Mouse (Mus musculus): ENCODE data around the gene Gm17949. TPM values are rescaled to one million over a fixed set of nuclear protein-coding genes. Genes with fewer than 3 reads are reported as not detected.

The Gm17949 gene
- under 1 TPM in 1 of 2 experiments, not detected in 1; 0.30 TPM for total RNA-seq (2021)

DNA sequence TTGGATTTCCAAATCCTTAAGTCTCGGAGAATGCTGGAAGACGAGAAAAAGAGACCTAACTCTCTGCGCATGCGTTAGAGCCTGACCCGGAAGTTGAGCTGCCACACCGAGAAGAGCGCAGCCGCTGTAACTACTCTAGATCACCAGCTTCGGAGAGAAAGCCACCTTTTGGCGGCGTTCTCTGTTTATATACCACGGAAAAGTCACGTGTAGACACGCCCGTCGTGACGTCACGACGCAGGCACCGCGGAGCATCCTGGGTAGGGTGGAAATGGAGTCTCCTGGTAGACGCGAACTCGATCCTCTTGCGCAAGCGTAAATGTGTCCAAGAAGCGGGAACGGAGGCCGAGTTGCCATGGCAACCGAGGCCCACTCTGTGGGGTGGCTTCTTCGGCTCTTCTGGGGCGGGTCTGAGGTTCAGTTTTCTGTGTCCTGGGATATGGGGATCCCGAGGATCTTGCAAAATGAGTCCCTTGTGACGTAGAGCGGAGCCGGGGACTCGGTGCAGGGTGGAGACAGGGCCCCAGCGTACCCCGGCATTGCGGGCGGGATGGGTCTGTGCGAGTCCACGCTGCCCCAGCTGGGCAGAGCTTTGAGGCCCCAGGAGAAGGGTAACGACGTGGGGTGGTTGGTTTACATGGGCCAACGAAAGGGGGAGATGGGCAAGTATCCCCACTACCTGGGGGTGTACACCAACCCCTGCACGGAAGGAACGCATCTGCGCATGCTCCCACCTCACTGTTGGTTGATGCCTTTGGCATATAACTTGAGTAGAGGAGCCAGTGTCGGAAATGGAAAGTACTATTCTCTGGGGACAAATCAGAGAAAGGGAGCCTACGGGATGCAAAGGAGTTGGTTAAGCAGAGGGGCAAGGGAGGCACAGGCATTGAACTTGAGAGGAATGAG is at the start of gene Gm17949, which contains the start of gene Gtf2f1:
TSS of gene Gm17949 (plus strand) at position 234 of the 906 bp plus-strand sequence.
TSS of gene Gtf2f1 (minus strand) at position 53 of the 906 bp plus-strand sequence.
- DNase-seq = peak; percentile 89 to 91

DNA sequence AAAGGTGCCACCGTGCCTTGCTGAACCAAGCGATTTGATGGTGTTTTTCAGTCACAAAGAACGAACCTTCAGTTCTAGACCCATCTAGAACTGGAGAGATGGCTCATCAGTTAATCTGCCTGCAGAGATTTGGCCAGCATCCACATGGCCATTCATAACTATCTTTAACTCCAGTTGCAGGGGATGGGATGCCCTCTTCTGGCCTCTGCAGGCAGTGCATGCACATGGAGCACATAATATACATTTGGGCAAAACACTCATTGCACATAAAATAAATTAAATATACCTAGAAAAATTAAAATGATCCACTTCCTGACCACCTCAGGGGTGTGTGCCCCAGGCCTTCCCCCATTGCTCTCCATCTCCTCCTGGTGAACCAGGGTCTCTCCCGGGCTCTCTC is 49.4 kb upstream of the Gm17949 start:
- no peak for DNase-seq

DNA sequence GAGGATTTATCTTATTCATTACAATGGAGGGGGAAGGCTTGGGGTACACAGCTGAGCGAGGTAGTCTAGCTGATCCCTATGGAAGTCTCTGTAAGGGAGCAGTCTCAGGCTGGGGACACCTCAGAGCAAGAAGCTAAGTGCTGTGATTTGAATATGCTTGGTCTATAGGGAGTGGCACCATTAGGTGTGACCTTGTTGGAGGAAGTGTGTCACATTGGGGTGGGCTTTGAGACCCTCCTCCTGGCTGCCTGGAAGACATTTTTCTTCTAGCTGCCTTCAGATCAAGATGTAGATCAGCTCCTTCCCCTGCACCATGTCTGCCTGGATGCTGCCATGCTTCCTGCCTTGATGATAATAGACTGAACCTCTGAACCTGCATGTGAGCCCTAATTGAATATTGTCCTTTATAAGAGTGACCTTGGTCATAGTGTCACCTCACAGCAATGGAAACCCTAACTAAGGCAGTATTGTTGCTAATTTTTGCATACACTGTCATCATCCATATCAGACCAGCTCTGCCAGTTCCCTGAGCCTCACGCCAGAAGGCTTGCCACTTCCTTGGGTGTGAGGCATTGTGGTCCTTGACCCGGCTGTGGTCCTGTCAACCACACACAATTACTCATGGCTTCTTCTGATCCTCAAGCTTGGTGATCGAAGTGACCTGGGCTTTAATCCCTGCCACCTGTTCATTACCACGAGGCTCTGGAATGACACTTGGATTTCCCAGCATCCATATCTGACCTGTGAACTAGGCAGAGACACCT is 48.4 kb upstream of the Gm17949 start:
- DNase-seq = no peak

DNA sequence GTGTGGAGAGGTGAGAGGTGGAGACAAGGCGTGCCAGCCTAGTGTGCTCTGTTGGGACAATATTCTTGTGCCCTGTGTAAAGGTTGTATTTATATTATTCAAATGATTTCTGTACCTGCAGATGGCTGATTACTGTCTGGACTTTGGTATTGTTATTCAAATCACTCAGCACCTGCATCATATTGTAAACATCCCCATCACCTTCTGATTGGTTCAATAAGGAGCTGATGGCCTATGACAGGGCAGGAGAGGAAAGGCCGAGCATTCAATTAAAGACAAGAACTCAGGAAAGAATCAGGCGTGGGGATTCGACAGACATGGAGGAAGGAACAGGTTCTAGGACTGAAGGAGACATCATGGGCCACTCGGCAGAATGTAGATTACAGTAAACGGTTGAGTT is 47.6 kb upstream of the Gm17949 start:
- DNase-seq = no peak

DNA sequence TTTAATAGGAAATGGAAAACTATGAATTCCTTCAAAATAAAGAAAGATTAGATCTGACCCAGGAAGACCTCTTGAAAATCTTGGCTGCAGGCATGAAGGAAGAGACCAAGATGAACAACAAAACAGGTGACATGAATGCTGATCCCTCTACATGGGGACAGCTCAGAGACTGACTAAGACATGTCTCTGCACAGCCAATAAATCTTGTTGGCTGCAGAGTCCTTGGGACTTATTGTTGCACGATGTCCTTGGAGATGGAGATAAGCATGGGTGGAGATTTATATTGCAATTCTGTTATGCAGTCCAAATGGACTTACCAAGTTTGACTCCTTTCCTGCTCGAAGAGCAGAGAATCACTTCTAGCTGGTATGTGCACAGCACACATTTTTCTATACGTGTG is 41.9 kb upstream of the Gm17949 start:
- DNase-seq = no peak

DNA sequence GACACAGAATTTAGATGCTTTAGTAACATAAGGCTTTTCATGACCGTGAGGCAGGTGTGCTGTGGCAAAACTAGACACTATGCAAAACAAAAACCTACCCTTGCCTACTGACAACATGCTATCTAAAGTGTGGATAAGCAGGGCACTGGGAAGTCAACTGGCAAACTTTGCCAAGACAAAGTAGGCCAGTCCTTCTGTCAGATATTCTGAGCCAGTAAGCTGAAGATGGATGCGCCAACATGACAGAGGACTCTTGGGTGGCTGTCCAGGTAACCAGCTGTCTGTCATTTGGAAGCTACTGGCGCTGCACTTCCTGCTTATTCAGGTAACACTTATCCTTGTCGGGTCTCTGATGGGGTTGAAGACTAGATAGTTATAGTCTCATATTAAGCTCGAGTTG is 41.2 kb upstream of the Gm17949 start:
- DNase-seq = no peak

DNA sequence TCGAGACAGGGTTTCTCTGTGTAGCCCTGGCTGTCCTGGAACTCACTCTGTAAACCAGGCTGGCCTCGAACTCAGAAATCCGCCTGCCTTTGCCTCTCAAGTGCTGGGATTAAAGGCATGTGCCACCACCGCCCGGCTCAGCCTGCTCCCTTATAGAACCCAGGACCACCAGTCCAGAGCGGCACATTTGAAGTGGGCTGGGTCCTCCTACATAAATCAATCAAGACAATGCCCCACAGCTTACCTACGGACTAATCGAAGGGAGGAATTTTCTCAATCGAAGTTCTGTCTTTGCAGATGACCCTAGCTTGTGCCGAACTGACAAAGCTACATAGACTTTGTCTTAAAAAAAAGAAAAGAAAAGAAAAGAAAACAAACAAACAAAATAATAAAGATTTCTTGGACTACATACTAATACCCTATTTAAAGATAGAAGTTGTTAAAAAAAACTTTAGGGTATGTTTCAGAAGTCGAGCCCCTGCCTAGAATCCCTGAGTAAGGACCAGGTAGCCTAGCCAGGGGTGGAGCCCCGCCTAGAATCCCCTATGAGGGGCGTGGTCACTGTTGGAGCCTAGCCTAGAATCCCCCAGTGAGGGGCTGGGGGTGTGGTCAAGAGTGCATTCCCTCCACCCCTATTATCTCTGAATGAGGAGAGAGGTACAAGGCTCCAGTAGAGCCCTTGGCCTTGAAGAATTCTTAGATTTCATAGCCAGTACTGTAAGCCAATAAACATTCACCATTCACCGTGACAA is 37.1 kb upstream of the Gm17949 start:
- no peak for DNase-seq

DNA sequence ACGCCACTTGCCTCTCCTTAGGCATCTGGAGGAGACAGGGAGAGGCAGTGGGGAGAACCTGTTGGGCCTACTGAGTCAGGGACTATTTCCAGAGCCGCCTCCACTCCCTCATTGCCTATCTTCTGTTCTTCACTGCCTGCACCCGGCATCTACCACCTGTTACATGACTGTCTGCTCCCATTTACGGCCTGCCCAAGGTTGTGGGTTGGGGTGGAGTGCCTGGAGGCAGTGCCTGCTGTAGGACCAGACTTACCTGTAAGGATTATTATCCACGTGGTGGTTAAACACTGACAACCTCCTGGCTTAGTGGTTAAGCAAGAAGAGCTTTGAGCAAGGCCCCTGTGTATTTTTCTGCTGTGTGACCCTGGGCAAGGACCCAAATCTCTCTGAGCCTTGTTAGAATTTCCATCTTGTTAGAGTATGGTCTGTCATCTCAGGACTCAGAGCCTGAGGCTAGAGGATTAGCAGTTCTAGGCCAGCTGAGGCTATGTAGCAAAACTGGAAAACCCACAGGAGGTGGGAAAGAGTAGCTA is 36.5 kb upstream of the Gm17949 start:
- DNase-seq = no peak

DNA sequence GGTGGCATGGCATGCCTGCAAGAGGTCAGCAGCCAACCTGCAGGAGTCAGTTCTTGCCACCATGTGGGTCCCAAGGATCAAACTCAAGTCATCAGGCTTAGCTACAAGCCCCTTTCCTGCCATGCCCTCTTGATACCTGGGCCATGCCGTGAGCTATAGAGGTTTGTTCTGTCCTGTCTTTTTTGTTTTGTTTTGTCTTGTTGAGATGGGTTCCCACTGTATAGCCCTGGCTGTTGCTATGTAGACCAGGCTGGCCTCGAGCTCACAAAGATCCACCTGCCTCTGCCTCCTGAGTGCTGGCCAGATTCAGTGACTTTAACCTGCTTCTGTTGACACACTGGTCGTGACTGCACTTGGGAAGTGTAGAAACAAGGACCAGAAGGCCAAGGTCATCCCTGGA is 35.9 kb upstream of the Gm17949 start:
- DNase-seq = no peak

DNA sequence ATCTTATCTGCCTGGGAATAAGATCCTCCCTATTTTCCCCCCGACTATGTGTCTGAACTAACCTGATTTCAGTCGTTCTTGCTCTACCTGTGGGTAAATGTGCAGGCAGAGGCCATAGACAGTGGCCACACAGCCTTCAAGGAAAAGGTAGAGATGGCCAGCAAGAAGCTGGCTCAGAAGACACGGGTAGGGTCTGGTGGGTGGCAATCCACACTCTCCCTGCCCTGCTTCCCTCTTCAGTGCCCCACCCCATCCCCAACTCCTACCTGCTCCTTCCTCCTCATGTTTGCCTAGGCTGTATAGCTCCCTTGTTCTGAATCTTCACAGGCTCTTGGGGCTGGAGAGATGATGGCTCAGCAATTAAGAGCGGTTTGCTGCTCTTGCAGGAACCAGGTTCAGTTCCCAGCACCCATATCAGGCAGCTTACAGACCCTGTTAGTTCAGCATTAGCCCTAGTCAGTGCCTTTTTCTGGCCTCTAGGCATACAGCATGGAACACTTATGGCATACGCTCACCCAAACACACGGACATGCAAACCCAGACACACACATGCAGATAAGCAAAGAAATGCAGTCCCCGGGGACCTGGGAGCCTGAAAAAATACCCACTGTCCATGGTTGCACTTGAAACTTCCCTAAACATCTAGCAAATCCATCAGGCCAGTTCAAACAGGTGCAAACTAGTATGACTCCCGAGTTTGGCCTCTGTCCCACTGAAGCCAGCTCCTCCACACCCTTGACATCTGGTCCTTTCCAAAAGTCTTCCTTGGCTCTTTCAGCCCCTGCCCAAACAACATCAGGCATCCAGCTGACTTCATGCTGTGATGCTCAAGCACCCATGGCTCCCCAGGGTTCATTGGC is 34.5 kb upstream of the Gm17949 start:
- no peak for DNase-seq

DNA sequence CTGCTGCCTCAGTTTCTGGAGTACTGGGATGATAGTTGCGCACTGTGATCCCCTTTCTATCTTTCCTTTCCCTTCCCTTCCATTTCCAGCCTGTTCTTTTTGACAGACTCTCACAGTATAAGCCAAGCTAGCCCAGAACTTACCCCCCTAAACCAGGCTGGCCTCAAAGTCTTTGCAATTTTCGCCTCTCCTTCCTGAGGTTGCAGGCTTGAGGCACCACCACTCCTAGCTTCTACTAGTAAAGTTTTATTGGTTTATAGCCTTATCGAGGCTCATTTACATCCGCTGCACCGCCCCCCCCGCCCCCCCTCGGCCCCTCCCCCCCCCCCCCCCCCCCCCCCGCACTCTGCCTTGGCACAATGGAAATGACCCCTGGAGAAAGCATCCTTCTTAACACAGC is 31.7 kb upstream of the Gm17949 start:
- no peak for DNase-seq

DNA sequence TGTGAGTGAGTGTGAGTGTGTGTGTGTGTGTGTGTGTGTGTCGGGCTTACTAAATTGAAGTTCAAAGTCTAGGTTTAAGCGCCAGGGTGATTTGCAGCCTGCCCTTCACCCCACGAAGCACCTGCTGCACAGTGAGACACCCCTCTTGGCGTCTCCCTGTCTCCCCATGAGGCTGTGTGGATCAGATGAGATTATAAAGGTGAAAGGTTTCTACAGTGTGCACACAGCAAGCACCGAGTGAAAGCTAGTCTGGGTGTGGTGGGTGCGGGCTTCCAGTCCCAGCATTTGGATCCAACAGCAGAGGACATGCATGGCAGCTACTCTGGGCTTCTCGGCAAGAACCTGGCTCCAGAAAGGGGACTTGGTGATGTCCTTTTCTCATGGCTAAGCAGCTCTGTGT is 30.2 kb upstream of the Gm17949 start:
- no peak for DNase-seq

DNA sequence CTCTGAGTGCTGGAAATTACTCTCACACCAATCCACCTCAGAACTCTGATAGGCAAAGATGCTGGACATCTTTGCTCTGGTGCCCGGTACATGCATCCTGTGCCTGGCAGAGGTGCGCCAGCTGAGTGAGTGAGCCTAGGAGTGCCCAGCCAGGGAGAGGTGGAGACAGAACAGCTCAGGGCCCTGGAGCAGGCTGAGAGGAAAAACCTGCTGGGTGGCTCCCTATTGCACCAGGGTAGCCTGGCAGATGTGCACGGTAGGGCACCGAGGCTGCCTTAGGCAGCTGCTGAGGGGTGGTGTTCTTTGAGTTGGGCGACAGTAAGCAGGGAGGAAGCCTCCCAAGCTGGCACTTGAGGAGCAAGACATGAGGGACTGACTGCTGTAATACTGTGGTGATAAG is 29.3 kb upstream of the Gm17949 start, which contains the start of gene Acer1:
TSS of gene Acer1 (minus strand) at position 114 of the 400 bp plus-strand sequence.
- DNase-seq = no peak

DNA sequence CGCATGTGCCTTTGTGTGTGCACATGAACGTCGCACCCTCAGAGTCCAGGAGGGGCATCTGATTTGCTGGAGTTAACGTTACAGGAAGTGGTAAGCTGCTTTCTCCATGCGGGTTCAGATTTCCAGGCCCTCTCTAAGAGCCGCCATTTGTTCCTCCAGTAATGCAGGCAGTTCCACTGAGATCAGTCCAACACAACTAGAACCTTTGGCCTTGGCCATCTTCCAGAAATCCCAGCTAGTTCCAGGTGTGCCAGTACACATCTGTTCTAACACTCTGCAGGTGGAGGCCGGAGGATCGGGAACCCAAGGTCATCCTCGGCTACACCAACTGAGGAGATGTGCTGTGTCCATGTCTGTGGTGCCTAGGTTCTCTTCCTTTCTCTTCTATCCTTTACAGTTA is 26.4 kb upstream of the Gm17949 start:
- DNase-seq = no peak

DNA sequence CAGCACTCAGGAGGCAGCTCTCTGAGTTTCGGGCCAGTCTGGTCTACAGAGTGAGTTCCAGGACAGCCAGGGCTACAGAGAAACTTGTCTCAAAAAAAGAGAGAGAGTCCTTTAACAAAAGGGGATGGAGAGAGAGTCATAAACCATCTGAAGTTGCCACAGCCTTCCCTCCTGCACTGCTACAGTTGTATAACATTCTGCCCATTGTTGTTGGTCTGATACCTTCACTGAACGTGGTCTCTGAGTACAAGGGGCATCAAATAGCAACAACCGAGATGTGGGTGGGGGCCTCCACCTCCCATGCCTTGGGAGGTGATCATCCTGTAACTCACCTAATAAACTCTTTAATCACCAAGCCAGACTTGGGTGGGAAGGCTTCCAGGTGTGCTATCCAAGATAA is 25.6 kb upstream of the Gm17949 start:
- no peak for DNase-seq

DNA sequence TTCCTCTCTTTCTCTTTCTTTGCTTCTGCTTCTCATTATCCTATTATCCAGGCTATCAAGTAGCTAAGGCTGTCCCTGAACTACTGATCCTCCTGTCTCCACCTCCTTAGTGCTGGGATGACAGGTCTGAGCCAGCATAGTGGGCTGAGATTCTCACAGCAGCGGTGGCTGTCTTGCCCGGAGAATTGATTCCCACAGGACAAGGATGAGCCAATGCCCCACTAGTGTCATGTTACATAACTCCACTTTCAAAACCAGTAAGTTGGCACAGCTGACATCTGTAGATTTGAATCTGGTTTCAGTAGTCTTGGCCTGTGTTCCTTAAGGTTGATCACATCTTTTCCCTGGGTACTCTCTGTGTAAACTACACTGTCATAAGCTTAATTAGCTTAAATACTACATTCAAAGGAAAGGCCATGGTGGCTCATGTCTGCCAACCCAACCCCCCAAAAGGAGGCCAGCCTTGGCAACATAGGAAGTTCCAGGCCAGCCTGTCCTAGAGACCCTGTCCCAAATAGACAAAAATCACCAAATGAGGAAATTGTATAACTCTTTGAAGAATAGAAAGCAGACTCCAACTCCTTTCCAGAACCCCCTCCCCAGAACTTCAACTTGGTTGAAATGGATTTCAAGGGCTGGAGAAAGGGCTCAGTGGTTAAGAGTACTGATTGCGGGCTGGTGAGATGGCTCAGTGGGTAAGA is 25.0 kb upstream of the Gm17949 start:
- no peak for DNase-seq

DNA sequence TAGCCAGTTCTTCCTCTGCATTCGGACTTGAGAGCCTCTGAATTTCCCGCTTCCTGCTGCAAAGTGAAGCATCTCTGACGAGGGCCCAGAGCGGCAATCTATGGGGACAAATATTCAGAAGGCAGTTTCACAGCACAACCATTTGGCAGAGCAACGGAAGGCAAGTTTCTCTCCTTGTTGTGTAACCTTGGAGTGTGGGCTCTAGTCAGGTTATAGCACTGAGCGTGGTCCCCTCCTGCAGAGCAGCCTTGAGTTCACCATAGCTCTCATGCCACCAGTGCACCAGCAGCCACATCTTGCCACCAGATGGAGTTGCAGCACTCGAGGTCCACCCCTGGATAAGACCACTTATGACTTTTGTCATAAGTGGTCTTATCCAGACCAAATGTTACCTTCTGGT is 22.8 kb upstream of the Gm17949 start:
- no peak for DNase-seq

DNA sequence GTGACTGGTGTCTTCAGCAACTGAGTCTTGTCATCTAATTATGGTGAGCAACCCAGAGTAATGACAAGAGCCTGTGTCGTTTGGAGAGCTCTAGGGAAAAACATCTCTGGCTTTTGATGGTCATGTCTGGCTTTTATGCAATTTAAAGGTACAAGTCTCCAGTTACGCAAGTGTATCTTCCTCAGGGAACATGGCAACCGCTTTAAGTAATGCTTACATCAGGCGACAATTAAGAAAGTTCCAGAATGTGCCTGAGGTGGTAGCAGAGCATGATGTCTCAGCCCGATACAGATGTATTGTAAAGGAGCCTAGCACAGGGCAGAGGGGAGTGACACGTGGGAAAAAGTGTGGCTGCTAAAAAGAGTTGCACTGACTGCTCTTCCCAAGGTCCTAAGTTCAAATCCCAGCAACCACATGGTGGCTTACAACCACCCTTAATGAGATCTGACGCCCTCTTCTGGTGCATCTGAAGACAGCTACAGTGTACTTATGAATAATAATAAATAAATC is 22.3 kb upstream of the Gm17949 start:
- no peak for DNase-seq

DNA sequence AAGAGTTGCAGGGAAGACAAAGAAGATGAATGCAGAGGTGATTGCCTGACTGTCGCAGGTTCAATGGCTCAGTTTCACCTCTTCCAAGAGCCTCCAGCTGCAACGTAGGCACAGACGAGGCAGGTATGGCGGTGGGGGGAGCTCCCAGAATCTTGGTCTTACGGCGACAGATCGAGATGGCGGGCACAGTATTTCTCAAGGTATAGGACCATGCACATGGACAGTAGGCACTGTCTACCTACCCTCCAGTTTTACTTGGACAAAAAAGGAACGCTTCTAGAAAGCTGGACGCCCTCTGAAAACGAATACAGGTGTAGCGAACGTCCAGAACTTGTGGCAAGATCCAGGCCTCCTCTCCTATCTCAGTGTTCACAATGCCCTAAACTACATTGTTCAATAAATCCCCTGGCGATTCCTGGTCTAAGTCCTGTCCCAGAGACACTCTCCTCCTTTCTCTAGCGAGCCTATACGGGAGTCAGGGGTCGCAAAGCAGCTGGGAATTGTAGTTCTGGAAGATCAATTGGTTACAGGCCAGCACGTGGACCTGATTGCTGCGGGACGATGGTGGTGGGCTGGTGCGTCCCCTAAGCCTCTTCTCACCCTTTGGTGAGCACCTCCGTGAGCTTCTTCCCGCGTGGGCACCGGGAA is 21.7 kb upstream of the Gm17949 start:
- DNase-seq = no peak

DNA sequence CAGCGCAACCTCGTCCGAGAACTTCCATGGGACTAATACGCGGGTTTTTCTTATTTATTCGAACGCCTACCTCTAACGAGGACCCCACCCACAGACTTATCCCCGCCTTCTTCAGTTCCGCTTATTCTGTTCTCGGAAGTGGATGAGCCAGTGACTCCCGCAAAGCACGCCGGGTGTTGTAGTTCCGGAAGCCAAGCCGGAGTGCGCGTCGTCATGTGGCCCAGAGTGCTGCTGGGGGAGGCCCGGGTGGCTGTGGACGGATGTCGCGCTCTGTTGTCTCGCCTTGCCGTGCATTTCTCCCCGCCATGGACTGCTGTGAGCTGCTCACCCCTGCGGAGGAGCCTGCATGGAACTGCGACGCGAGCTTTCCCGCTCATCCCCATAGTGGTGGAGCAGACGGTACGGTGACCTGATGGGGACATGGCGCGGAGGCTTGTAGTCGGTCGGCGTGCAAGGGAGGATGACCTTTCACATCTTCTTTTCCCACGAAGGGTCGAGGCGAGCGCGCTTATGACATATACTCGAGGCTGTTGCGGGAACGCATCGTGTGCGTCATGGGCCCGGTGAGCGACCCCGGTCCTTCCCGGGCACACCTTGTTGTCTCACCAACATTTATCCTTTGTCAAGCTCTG is 21.0 kb upstream of the Gm17949 start, which contains the start of gene Clpp:
TSS of gene Clpp (plus strand) at position 191 of the 632 bp plus-strand sequence.
- DNase-seq = peak; percentile 94

Measured in layer of hippocampus, postnatal 36 days (tissue).